8 mouse cellular contexts compared by ENCODE assay signal in genomic region chr15:10713181-10713625, GRCm38 (mm10). TPM values are rescaled to one million over a fixed set of nuclear protein-coding genes. Genes with fewer than 3 reads are reported as not detected.
A peak's percentile ranks its signal among the peaks of the same experiment; 100 is the strongest.
DNase-seq lines count a peak whose midpoint lies in the region; ATAC-seq and TF ChIP-seq lines count a peak whose summit lies in the region.

No protein-coding gene starts in this region.

- peak overlapping the region; percentile 88 for H3K9ac ChIP-seq in embryonic facial prominence, embryonic 15.5 days
- peak overlapping the region; percentile 74 for H3K9ac ChIP-seq in kidney, embryonic 14.5 days (ENCODE audit: low read depth, low read length)
- peak overlapping the region; percentile 88 for H3K9ac ChIP-seq in neural tube, embryonic 12.5 days

- WGBS in embryonic facial prominence, embryonic 15.5 days, result 9% methylated on average over 13 of the region's 13 CpGs
- WGBS in kidney, embryonic 14.5 days, result 6% methylated on average over 13 of the region's 13 CpGs
- WGBS in neural tube, embryonic 12.5 days, result 4% methylated on average over 13 of the region's 13 CpGs

- H3K27ac ChIP-seq in left cerebral cortex, adult 2 months, result peak overlapping the region; percentile 76
- H3K27ac ChIP-seq in embryonic facial prominence, embryonic 15.5 days (replicated peaks), result peak overlapping the region; percentile 95
- peak overlapping the region; percentile 95 for H3K27ac ChIP-seq in kidney, embryonic 14.5 days (ENCODE audit: low read depth, low read length)
- H3K27ac ChIP-seq in neural tube, embryonic 12.5 days, result no peak overlapping the region

- TF ChIP-seq CTCF in left cerebral cortex, adult 2 months (IDR thresholded peaks at IDR 0.05), result no peak

- H3K4me1 ChIP-seq in embryonic facial prominence, embryonic 15.5 days, result peaks cover 29% of the 10 kb centered on the region
- H3K4me1 ChIP-seq in kidney, embryonic 14.5 days (ENCODE audit: control insufficient read depth, insufficient read depth, low read length), result peaks cover 6% of the 10 kb centered on the region; the same call in 1 of the 2 replicates
- peaks cover 19% of the 10 kb centered on the region for H3K4me1 ChIP-seq in neural tube, embryonic 12.5 days

- intact Hi-C loops in left cerebral cortex, adult 2 months (cut with DNase I), result loop anchor here (5.0 kb wide), 2 partner anchors 104 to 154 kb away; no protein-coding TSS in a partner anchor

- ATAC-seq in embryonic facial prominence, embryonic 15.5 days (ENCODE audit: insufficient number of reproducible peaks, low FRiP score, low TSS enrichment, low read depth), result no peak
- ATAC-seq in kidney, embryonic 14.5 days (ENCODE audit: low FRiP score, low TSS enrichment), result no peak
- no peak; the same call in 1 of the 2 replicates for ATAC-seq in neural tube, embryonic 12.5 days (ENCODE audit: low FRiP score, low read depth)

- no peaks in the 10 kb centered on the region for H3K27me3 ChIP-seq in embryonic facial prominence, embryonic 15.5 days
- no peaks in the 10 kb centered on the region for H3K27me3 ChIP-seq in kidney, embryonic 14.5 days (ENCODE audit: control insufficient read depth, insufficient read depth, low read length)
- H3K27me3 ChIP-seq in neural tube, embryonic 12.5 days (replicated peaks), result no peaks in the 10 kb centered on the region

- no peak for DNase-seq in left cerebral cortex, adult 2 months (ENCODE audit: extremely low spot score in 1 of 2, low spot score in 2 of 2)
- no peak for DNase-seq in left cerebral cortex, adult 9 months (ENCODE audit: low spot score in 2 of 2)
- no peak for DNase-seq in layer of hippocampus, adult 18-20 months (ENCODE audit: low spot score in 2 of 2)
- DNase-seq in spleen, postnatal 4 days (ENCODE audit: low spot score in 2 of 2), result no peak
- no peak for DNase-seq in urinary bladder, postnatal 14 days (ENCODE audit: low spot score)

- no peaks in the 10 kb centered on the region for H3K9me3 ChIP-seq in embryonic facial prominence, embryonic 15.5 days (replicated peaks)
- H3K9me3 ChIP-seq in kidney, embryonic 14.5 days (ENCODE audit: control insufficient read depth, low read length), result no peaks in the 10 kb centered on the region
- no peaks in the 10 kb centered on the region; the same call in 1 of the 2 replicates for H3K9me3 ChIP-seq in neural tube, embryonic 12.5 days

- peak overlapping the region; percentile 71 for H3K4me3 ChIP-seq in left cerebral cortex, adult 2 months
- H3K4me3 ChIP-seq in embryonic facial prominence, embryonic 15.5 days (replicated peaks), result peak overlapping the region; percentile 86
- H3K4me3 ChIP-seq in kidney, embryonic 14.5 days (ENCODE audit: low read length), result peak overlapping the region; percentile 64
- H3K4me3 ChIP-seq in neural tube, embryonic 12.5 days, result peak overlapping the region; percentile 81

- H3K4me2 ChIP-seq in embryonic facial prominence, embryonic 15.5 days (replicated peaks), result peak overlapping the region; percentile 77
- peak overlapping the region; percentile 81 for H3K4me2 ChIP-seq in kidney, embryonic 14.5 days (replicated peaks; ENCODE audit: low read depth, low read length)
- H3K4me2 ChIP-seq in neural tube, embryonic 12.5 days (replicated peaks), result peak overlapping the region; percentile 93

- H3K36me3 ChIP-seq in embryonic facial prominence, embryonic 15.5 days, result no peaks in the 10 kb centered on the region
- no peaks in the 10 kb centered on the region for H3K36me3 ChIP-seq in kidney, embryonic 14.5 days (ENCODE audit: control insufficient read depth, insufficient read depth, low read length)
- no peaks in the 10 kb centered on the region for H3K36me3 ChIP-seq in neural tube, embryonic 12.5 days

RNA-seq across cellular contexts. Expression of gene Rai14, which starts 1.2 kb away (rescaled TPM):
- 10 to 100 TPM in 1 of 2 experiments, 1 to 10 TPM in 1; 8.9 to 12.5 TPM for total RNA-seq in left cerebral cortex, adult 2 months (2021)
- 54.7 and 59.5 TPM in 2 replicates for polyA plus RNA-seq in embryonic facial prominence, embryonic 15.5 days (2015; fragmentation: Nextera tagmentation; extraction: Ambion mirVana)
- polyA plus RNA-seq in kidney, embryonic 14.5 days (2014; fragmentation: Nextera tagmentation; extraction: Ambion mirVana), result 48.0 and 75.0 TPM in 2 replicates
- polyA plus RNA-seq in neural tube, embryonic 12.5 days (2016; fragmentation: Nextera tagmentation; extraction: Ambion mirVana), result 63.0 and 63.3 TPM in 2 replicates
- 1 to 10 TPM; 4.8 to 5.1 TPM for total RNA-seq in layer of hippocampus, adult 18-20 months (2021)
